Mouse (Mus musculus): ENCODE measurements at regions not wholly inside any gene's neighbourhood (a gene's known extent, or its start where the extent isn't known, plus 50 kb on each side); places are given as distances from the start of the nearest gene placed in this dataset.

- no peak for TF ChIP-seq CTCF (IDR thresholded peaks at IDR 0.05; ENCODE audit: low read depth, low read length)
- no peak for TF ChIP-seq POLR2A (IDR thresholded peaks at IDR 0.05; ENCODE audit: borderline replicate concordance, low read depth, low read length)
- Histone ChIP-seq H3K4me1 (ENCODE audit: control insufficient read depth, insufficient read depth, low read length) (0 out of 2 replicates have a peak, but pooled peaks cover 2% of the 10 kb centered on the region), H3K27ac (ENCODE audit: insufficient read depth, low read depth, low read length) (no peak overlapping the region), H3K4me3 (ENCODE audit: insufficient read depth, low read length) (no peak overlapping the region)
Observed at GRCm38 (mm10) chr12:99093989-99094388, 173.6 kb downstream of the Ttc8 start.

GRCm38 (mm10) chr12:99096930-99097617 lies 176.7 kb downstream of the Ttc8 start:
- peak; percentile 67 for TF ChIP-seq CTCF (IDR thresholded peaks at IDR 0.05; ENCODE audit: low read depth, low read length)
- no peak for TF ChIP-seq POLR2A (IDR thresholded peaks at IDR 0.05; ENCODE audit: borderline replicate concordance, low read depth, low read length)
- no peak overlapping the region for H3K4me3 ChIP-seq (ENCODE audit: insufficient read depth, low read length)
- H3K27ac ChIP-seq (ENCODE audit: insufficient read depth, low read depth, low read length): no peak overlapping the region
- H3K4me1 ChIP-seq (ENCODE audit: control insufficient read depth, insufficient read depth, low read length): 0 out of 2 replicates have a peak, but pooled peaks cover 2% of the 10 kb centered on the region

GRCm38 (mm10) chr12:99097618-99098066 lies 177.3 kb downstream of the Ttc8 start:
- TF ChIP-seq POLR2A (IDR thresholded peaks at IDR 0.05; ENCODE audit: borderline replicate concordance, low read depth, low read length): no peak
- TF ChIP-seq CTCF (IDR thresholded peaks at IDR 0.05; ENCODE audit: low read depth, low read length): no peak
- no peak overlapping the region for H3K4me3 ChIP-seq (ENCODE audit: insufficient read depth, low read length)
- 0 out of 2 replicates have a peak, but pooled peaks cover 2% of the 10 kb centered on the region for H3K4me1 ChIP-seq (ENCODE audit: control insufficient read depth, insufficient read depth, low read length)
- no peak overlapping the region for H3K27ac ChIP-seq (ENCODE audit: insufficient read depth, low read depth, low read length)

GRCm38 (mm10) chr12:99099881-99100280 lies 179.5 kb downstream of the Ttc8 start:
- Histone ChIP-seq H3K4me3 (ENCODE audit: insufficient read depth, low read length) (no peak overlapping the region), H3K27ac (ENCODE audit: insufficient read depth, low read depth, low read length) (no peak overlapping the region), H3K4me1 (ENCODE audit: control insufficient read depth, insufficient read depth, low read length) (no peaks in the 10 kb centered on the region)
- TF ChIP-seq POLR2A (IDR thresholded peaks at IDR 0.05; ENCODE audit: borderline replicate concordance, low read depth, low read length) (no peak), CTCF (IDR thresholded peaks at IDR 0.05; ENCODE audit: low read depth, low read length) (no peak)

GRCm38 (mm10) chr12:99108616-99109015 lies 188.2 kb downstream of the Ttc8 start:
- no peak overlapping the region for H3K27ac ChIP-seq (ENCODE audit: insufficient read depth, low read depth, low read length)
- no peaks in the 10 kb centered on the region for H3K4me1 ChIP-seq (ENCODE audit: control insufficient read depth, insufficient read depth, low read length)
- TF ChIP-seq POLR2A (IDR thresholded peaks at IDR 0.05; ENCODE audit: borderline replicate concordance, low read depth, low read length): no peak
- TF ChIP-seq CTCF (IDR thresholded peaks at IDR 0.05; ENCODE audit: low read depth, low read length): no peak
- no peak overlapping the region for H3K4me3 ChIP-seq (ENCODE audit: insufficient read depth, low read length)

GRCm38 (mm10) chr12:99113781-99114180 lies 193.4 kb downstream of the Ttc8 start:
- Histone ChIP-seq H3K4me1 (ENCODE audit: control insufficient read depth, insufficient read depth, low read length) (no peaks in the 10 kb centered on the region), H3K27ac (ENCODE audit: insufficient read depth, low read depth, low read length) (no peak overlapping the region), H3K4me3 (ENCODE audit: insufficient read depth, low read length) (no peak overlapping the region)
- TF ChIP-seq CTCF (IDR thresholded peaks at IDR 0.05; ENCODE audit: low read depth, low read length): no peak
- TF ChIP-seq POLR2A (IDR thresholded peaks at IDR 0.05; ENCODE audit: borderline replicate concordance, low read depth, low read length): no peak

GRCm38 (mm10) chr12:99116491-99116890 lies 196.1 kb downstream of the Ttc8 start:
- H3K4me3 ChIP-seq (ENCODE audit: insufficient read depth, low read length): no peak overlapping the region
- H3K27ac ChIP-seq (ENCODE audit: insufficient read depth, low read depth, low read length): no peak overlapping the region
- no peaks in the 10 kb centered on the region for H3K4me1 ChIP-seq (ENCODE audit: control insufficient read depth, insufficient read depth, low read length)
- no peak for TF ChIP-seq CTCF (IDR thresholded peaks at IDR 0.05; ENCODE audit: low read depth, low read length)
- TF ChIP-seq POLR2A (IDR thresholded peaks at IDR 0.05; ENCODE audit: borderline replicate concordance, low read depth, low read length): no peak

GRCm38 (mm10) chr12:99118381-99119115 lies 198.2 kb downstream of the Ttc8 start:
- Histone ChIP-seq H3K4me3 (ENCODE audit: insufficient read depth, low read length) (no peak overlapping the region), H3K4me1 (ENCODE audit: control insufficient read depth, insufficient read depth, low read length) (no peaks in the 10 kb centered on the region), H3K27ac (ENCODE audit: insufficient read depth, low read depth, low read length) (no peak overlapping the region)
- TF ChIP-seq POLR2A (IDR thresholded peaks at IDR 0.05; ENCODE audit: borderline replicate concordance, low read depth, low read length): no peak

GRCm38 (mm10) chr12:99119966-99120365 lies 199.6 kb downstream of the Ttc8 start:
- TF ChIP-seq POLR2A (IDR thresholded peaks at IDR 0.05; ENCODE audit: borderline replicate concordance, low read depth, low read length): no peak
- TF ChIP-seq CTCF (IDR thresholded peaks at IDR 0.05; ENCODE audit: low read depth, low read length): no peak
- no peak overlapping the region for H3K4me3 ChIP-seq (ENCODE audit: insufficient read depth, low read length)
- H3K4me1 ChIP-seq (ENCODE audit: control insufficient read depth, insufficient read depth, low read length): no peaks in the 10 kb centered on the region
- no peak overlapping the region for H3K27ac ChIP-seq (ENCODE audit: insufficient read depth, low read depth, low read length)

Measured in bone marrow macrophage, adult 2 months (primary cell).